Mouse (Mus musculus) ES-E14 (cell line): ENCODE measurements around the gene Prep. TPM values are rescaled to one million over a fixed set of nuclear protein-coding genes. Genes with fewer than 3 reads are reported as not detected.

Experiments
- DNase-seq: peaks from one replicate; pipeline ENCODE4 v3.0.0-alpha.2; 2013; ENCODE audit warnings: low read depth, low spot score
- H3K27ac ChIP-seq: 2 replicates; pipeline ENCODE4 v1.5.1; 2012; ENCODE audit warnings: low read depth, mild to moderate bottlenecking, low read length, moderate library complexity, mixed read lengths; ENCODE audit not compliant: poor library complexity, insufficient read depth, severe bottlenecking
- H3K36me3 ChIP-seq: 2 replicates; pipeline ENCODE4 v1.6.1; 2012; ENCODE audit warnings: mild to moderate bottlenecking, low read length, moderate library complexity, mixed read lengths; ENCODE audit not compliant: control insufficient read depth, poor library complexity, insufficient read depth, severe bottlenecking
- H3K4me1 ChIP-seq, 2 experiments: fragments of 150-350 bp in 1 of 2; sonication (generic) in 1 of 2; 2 replicates each; pipeline ENCODE4 v1.6.1; 2012; ENCODE audit warnings: low read length in 2 of 2, mild to moderate bottlenecking in 1 of 2, mixed read lengths in 1 of 2; ENCODE audit not compliant: control insufficient read depth in 2 of 2, insufficient read depth in 2 of 2, poor library complexity in 1 of 2
- H3K4me3 ChIP-seq, 2 experiments: fragments of 150-350 bp in 1 of 2; sonication (generic) in 1 of 2; 2 replicates each; pipeline ENCODE4 v1.5.1; 2012; ENCODE audit warnings: low read length in 2 of 2, low read depth in 1 of 2, mild to moderate bottlenecking in 1 of 2, mixed read lengths in 1 of 2; ENCODE audit not compliant: insufficient read depth in 1 of 2, poor library complexity in 1 of 2, severe bottlenecking in 1 of 2
- H3K9ac ChIP-seq: 2 replicates; pipeline ENCODE4 v1.6.1; 2012; ENCODE audit warnings: low read depth, mild to moderate bottlenecking, low read length, mixed read lengths; ENCODE audit not compliant: poor library complexity, insufficient read depth, severe bottlenecking
- H3K9me3 ChIP-seq: fragments of 150-350 bp; sonication (generic); 2 replicates; pipeline ENCODE4 v1.6.1; 2012; ENCODE audit warnings: low read depth, mild to moderate bottlenecking, low read length; ENCODE audit not compliant: control insufficient read depth, insufficient read depth
- CHD2 ChIP-seq: IDR thresholded peaks from 2 replicates; pipeline ENCODE4 v1.6.1; 2014; ENCODE audit warnings: mild to moderate bottlenecking, low read depth, low read length, inconsistent platforms
- HCFC1 ChIP-seq: IDR thresholded peaks from 2 replicates; pipeline ENCODE4 v1.6.1; 2012; ENCODE audit warnings: low read length, inconsistent platforms, borderline replicate concordance; ENCODE audit not compliant: insufficient read depth
- MAFK ChIP-seq: IDR thresholded peaks from 2 replicates; pipeline ENCODE4 v1.6.1; 2014; ENCODE audit warnings: mild to moderate bottlenecking, low read depth, low read length, inconsistent platforms; ENCODE audit not compliant: insufficient read depth
- ZC3H11A ChIP-seq: IDR thresholded peaks from 2 replicates; pipeline ENCODE4 v1.6.1; 2012; ENCODE audit warnings: low read depth, mild to moderate bottlenecking, inconsistent platforms, low read length, borderline replicate concordance
- ZNF384 ChIP-seq: IDR thresholded peaks from 2 replicates; pipeline ENCODE4 v1.6.1; 2012; ENCODE audit warnings: low read depth, low read length, inconsistent platforms
- in situ Hi-C, 2 experiments: fragments of 600-800 bp; cut with MboI; formaldehyde crosslinking; loops; one replicate each; pipeline ENCODE4 v1.15.1; 2025; ENCODE audit warnings: low sequenced_read_pairs in 2 of 2, inconsistent platforms in 1 of 2; ENCODE audit not compliant: unreplicated experiment in 2 of 2
- total RNA-seq: library from RNA; depleted of rRNA; stranded (reverse); fragments of 300-350 nt; gene quantifications from 2 replicates; pipeline ENCODE4 v1.2.3, GENCODE M21; 2012

Gene Prep
- total RNA-seq, 1 experiment: 12.9 TPM

DNA sequence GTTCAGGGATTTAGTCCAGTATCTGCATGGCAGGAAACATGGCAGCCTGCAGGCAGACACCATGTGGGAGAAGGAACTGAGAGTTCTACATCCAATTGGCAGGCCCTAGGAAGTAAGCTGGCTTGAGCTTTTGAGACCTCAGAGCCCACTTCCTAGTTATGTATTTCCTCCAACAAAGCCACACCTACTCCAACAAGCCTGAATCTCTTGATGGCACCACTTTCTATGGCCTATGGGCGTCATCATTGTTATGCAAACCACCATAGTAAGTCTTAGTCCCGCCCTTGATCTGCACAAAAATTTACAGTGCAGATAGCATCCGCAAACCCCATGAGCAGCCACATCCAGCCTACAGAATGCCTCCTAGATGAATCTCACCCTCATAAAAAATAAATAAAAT is 54.6 kb downstream of the Prep start:
- peak; percentile 17 for DNase-seq
- no peak overlapping the region for H3K9ac ChIP-seq
- peaks cover 35% of the 10 kb centered on the region; the same call in 1 of the 2 replicates for H3K36me3 ChIP-seq
- no peak overlapping the region for H3K4me3 ChIP-seq
- peaks cover 0 to 5% of the 10 kb centered on the region in 2 experiments; a peak in 2 of 4 replicates for H3K4me1 ChIP-seq
- in situ Hi-C loops: no loop called here
- H3K27ac ChIP-seq: no peak overlapping the region
- H3K9me3 ChIP-seq: no peaks in the 10 kb centered on the region
- TF ChIP-seq HCFC1 (no peak), ZNF384 (no peak), MAFK (no peak), ZC3H11A (no peak), CHD2 (no peak)

DNA sequence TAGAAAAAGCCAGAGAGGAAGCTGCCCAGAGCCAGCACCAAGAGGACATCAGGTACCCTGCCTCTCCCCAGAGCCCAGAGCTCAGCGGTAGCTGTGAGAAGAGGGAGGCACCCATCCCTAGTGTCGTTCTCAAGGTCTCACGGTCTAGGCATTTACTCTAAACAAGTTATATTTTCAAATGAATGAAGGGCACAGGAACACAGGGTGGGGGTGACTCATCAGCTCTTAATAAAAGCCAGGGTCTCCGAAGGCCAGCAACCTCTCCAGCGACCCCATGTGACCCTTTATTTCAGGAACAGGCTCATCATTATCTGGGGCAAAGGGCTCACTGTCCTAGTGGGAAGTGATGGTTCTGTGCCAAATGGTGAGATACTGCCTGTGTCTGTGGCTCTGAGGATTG is 55.5 kb downstream of the Prep start:
- in situ Hi-C loops: no loop called here
- no peak overlapping the region for H3K4me3 ChIP-seq
- H3K9ac ChIP-seq: no peak overlapping the region
- no peak for DNase-seq
- peaks cover 0 to 5% of the 10 kb centered on the region in 2 experiments; a peak in 2 of 4 replicates for H3K4me1 ChIP-seq
- no peak overlapping the region for H3K27ac ChIP-seq
- TF ChIP-seq HCFC1 (no peak), MAFK (no peak), ZNF384 (no peak), CHD2 (no peak), ZC3H11A (no peak)
- H3K36me3 ChIP-seq: peaks cover 30% of the 10 kb centered on the region; the same call in 1 of the 2 replicates
- H3K9me3 ChIP-seq: no peaks in the 10 kb centered on the region

DNA sequence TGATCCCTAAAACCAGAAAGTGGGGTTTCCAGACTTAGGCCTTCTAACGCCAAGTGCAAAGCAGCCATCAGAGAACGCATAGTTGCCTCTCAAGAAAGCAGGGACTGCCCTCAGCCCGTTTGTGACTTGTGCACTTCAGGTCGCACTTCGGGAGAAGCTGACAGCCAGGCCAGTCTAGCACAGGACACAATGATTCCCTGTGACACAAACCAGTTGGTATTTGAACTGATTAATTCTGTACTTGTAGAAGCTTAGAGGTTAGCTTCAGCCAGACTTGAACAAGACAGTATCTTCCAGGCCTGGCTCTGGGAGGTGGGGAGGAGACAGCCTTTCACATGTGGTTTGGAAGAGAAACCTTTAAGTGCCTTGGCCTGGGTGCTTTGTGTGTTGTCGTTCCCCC is 56.0 kb downstream of the Prep start:
- in situ Hi-C loops: no loop called here
- H3K9me3 ChIP-seq: no peaks in the 10 kb centered on the region
- no peak overlapping the region for H3K27ac ChIP-seq
- no peak for DNase-seq
- H3K9ac ChIP-seq: no peak overlapping the region
- peaks cover 0 to 5% of the 10 kb centered on the region in 2 experiments; a peak in 2 of 4 replicates for H3K4me1 ChIP-seq
- TF ChIP-seq ZC3H11A (no peak), MAFK (no peak), CHD2 (no peak), HCFC1 (no peak), ZNF384 (no peak)
- no peak overlapping the region for H3K4me3 ChIP-seq
- H3K36me3 ChIP-seq: peaks cover 34% of the 10 kb centered on the region; the same call in 1 of the 2 replicates

DNA sequence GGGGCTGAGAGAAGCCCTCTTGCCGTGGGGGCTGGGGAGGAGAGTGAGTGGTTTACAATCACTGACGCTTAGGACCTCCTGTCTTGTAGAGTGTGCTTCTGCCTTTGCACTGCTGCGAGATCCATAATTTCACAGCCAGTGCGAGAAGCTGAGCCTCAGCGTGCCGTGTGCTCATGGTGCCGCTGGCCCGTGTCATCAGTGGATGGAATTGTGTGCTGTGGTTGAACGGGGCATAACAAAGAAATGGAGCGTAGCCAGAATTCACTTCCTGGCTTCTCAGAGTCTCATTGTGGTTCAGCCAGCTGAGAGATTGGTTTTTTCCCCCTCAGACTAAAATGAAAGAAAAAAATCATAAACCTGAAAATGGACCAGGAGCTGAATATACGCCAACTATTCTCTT is 62.1 kb downstream of the Prep start:
- Histone ChIP-seq H3K4me3 (no peak overlapping the region), H3K9me3 (no peaks in the 10 kb centered on the region), H3K4me1 (no peaks in the 10 kb centered on the region), H3K9ac (no peak overlapping the region), H3K27ac (no peak overlapping the region), H3K36me3 (peaks cover 26% of the 10 kb centered on the region; the same call in 1 of the 2 replicates)
- in situ Hi-C loops: no loop called here
- no peak for DNase-seq
- TF ChIP-seq MAFK (no peak), HCFC1 (no peak)

DNA sequence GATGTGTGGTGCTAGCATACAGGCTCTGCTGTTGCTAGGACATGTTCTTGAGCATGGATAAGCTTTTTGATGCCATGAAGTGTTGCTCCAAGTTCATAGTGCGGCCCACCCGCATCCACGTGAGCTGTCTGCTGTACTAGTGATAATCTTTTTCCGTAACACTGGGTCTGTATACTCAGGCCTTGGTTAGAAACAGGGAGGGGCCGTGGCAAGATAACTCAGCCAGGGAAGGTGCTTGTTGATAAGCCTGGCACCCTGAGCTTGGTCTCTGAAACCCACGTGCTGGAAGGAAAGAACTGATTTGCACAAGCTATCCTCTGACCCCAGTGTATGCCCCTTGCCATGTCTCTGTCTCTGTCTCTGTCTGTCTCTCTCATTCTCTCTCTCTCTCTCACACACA is 63.0 kb downstream of the Prep start:
- no peaks in the 10 kb centered on the region for H3K4me1 ChIP-seq
- H3K36me3 ChIP-seq: peaks cover 23% of the 10 kb centered on the region; the same call in 1 of the 2 replicates
- no peak overlapping the region for H3K9ac ChIP-seq
- no peak overlapping the region for H3K27ac ChIP-seq
- no peak overlapping the region for H3K4me3 ChIP-seq
- in situ Hi-C loops: loop anchor here in 1 of 2 experiments (10.0 kb wide), 1 partner anchor 75 kb away; no protein-coding TSS in a partner anchor
- no peaks in the 10 kb centered on the region for H3K9me3 ChIP-seq
- TF ChIP-seq ZNF384: no peak
- no peak for TF ChIP-seq ZC3H11A
- no peak for TF ChIP-seq MAFK
- no peak for TF ChIP-seq HCFC1
- TF ChIP-seq CHD2: no peak
- DNase-seq: no peak
